Mouse (Mus musculus): ENCODE data around the gene Fgfr2. TPM values are rescaled to one million over a fixed set of nuclear protein-coding genes. Genes with fewer than 3 reads are reported as not detected.

The Fgfr2 gene
- total RNA-seq, 1 experiment from 2014 or later: not detected

GRCm38 (mm10) chr7:130766411-130767170 lies 2356.6 kb downstream of the Fgfr2 start:
- no peak for ATAC-seq (replicated peaks in 1 of 2; ENCODE audit: insufficient read depth in 1 of 2, low FRiP score in 2 of 2, low TSS enrichment in 1 of 2, low read depth in 1 of 2, poor library complexity in 2 of 2, severe bottlenecking in 2 of 2)

- ATAC-seq (replicated peaks in 1 of 2; ENCODE audit: insufficient read depth in 1 of 2, low FRiP score in 2 of 2, low TSS enrichment in 1 of 2, low read depth in 1 of 2, poor library complexity in 2 of 2, severe bottlenecking in 2 of 2): no peak
Measured at GRCm38 (mm10) chr7:130764160-130764559, 2359.0 kb downstream of the Fgfr2 start.

GRCm38 (mm10) chr7:130762071-130762897 lies 2360.9 kb downstream of the Fgfr2 start:
- peak; percentile 72 to 74 for ATAC-seq (replicated peaks in 1 of 2; ENCODE audit: insufficient read depth in 1 of 2, low FRiP score in 2 of 2, low TSS enrichment in 1 of 2, low read depth in 1 of 2, poor library complexity in 2 of 2, severe bottlenecking in 2 of 2)

GRCm38 (mm10) chr7:130757326-130757865 lies 2365.8 kb downstream of the Fgfr2 start:
- ATAC-seq (replicated peaks in 1 of 2; ENCODE audit: insufficient read depth in 1 of 2, low FRiP score in 2 of 2, low TSS enrichment in 1 of 2, low read depth in 1 of 2, poor library complexity in 2 of 2, severe bottlenecking in 2 of 2): peak in 1 of 2 experiments; percentile 26; a peak in 1 of 4 replicates

- ATAC-seq (replicated peaks in 1 of 2; ENCODE audit: insufficient read depth in 1 of 2, low FRiP score in 2 of 2, low TSS enrichment in 1 of 2, low read depth in 1 of 2, poor library complexity in 2 of 2, severe bottlenecking in 2 of 2): no peak
Measured at GRCm38 (mm10) chr7:130756343-130756835, 2366.8 kb downstream of the Fgfr2 start.

- ATAC-seq (replicated peaks in 1 of 2; ENCODE audit: insufficient read depth in 1 of 2, low FRiP score in 2 of 2, low TSS enrichment in 1 of 2, low read depth in 1 of 2, poor library complexity in 2 of 2, severe bottlenecking in 2 of 2): no peak
Measured at GRCm38 (mm10) chr7:130754790-130755189, 2368.4 kb downstream of the Fgfr2 start.

GRCm38 (mm10) chr7:130751678-130752077 lies 2371.5 kb downstream of the Fgfr2 start:
- ATAC-seq (replicated peaks in 1 of 2; ENCODE audit: insufficient read depth in 1 of 2, low FRiP score in 2 of 2, low TSS enrichment in 1 of 2, low read depth in 1 of 2, poor library complexity in 2 of 2, severe bottlenecking in 2 of 2): no peak

GRCm38 (mm10) chr7:130750752-130751490 lies 2372.2 kb downstream of the Fgfr2 start:
- ATAC-seq (replicated peaks in 1 of 2; ENCODE audit: insufficient read depth in 1 of 2, low FRiP score in 2 of 2, low TSS enrichment in 1 of 2, low read depth in 1 of 2, poor library complexity in 2 of 2, severe bottlenecking in 2 of 2): no peak

- ATAC-seq (replicated peaks in 1 of 2; ENCODE audit: insufficient read depth in 1 of 2, low FRiP score in 2 of 2, low TSS enrichment in 1 of 2, low read depth in 1 of 2, poor library complexity in 2 of 2, severe bottlenecking in 2 of 2): no peak
Measured at GRCm38 (mm10) chr7:130749165-130749564, 2374.0 kb downstream of the Fgfr2 start.

- ATAC-seq (replicated peaks in 1 of 2; ENCODE audit: insufficient read depth in 1 of 2, low FRiP score in 2 of 2, low TSS enrichment in 1 of 2, low read depth in 1 of 2, poor library complexity in 2 of 2, severe bottlenecking in 2 of 2): no peak
Measured at GRCm38 (mm10) chr7:130743239-130744025, 2379.7 kb downstream of the Fgfr2 start.

- ATAC-seq (replicated peaks in 1 of 2; ENCODE audit: insufficient read depth in 1 of 2, low FRiP score in 2 of 2, low TSS enrichment in 1 of 2, low read depth in 1 of 2, poor library complexity in 2 of 2, severe bottlenecking in 2 of 2): no peak
Measured at GRCm38 (mm10) chr7:130741099-130741498, 2382.1 kb downstream of the Fgfr2 start.

GRCm38 (mm10) chr7:130734195-130734787 lies 2388.9 kb downstream of the Fgfr2 start:
- no peak for ATAC-seq (replicated peaks in 1 of 2; ENCODE audit: insufficient read depth in 1 of 2, low FRiP score in 2 of 2, low TSS enrichment in 1 of 2, low read depth in 1 of 2, poor library complexity in 2 of 2, severe bottlenecking in 2 of 2)

- no peak for ATAC-seq (replicated peaks in 1 of 2; ENCODE audit: insufficient read depth in 1 of 2, low FRiP score in 2 of 2, low TSS enrichment in 1 of 2, low read depth in 1 of 2, poor library complexity in 2 of 2, severe bottlenecking in 2 of 2)
Measured at GRCm38 (mm10) chr7:130733423-130733822, 2389.7 kb downstream of the Fgfr2 start.

- no peak for ATAC-seq (replicated peaks in 1 of 2; ENCODE audit: insufficient read depth in 1 of 2, low FRiP score in 2 of 2, low TSS enrichment in 1 of 2, low read depth in 1 of 2, poor library complexity in 2 of 2, severe bottlenecking in 2 of 2)
Measured at GRCm38 (mm10) chr7:130732908-130733307, 2390.2 kb downstream of the Fgfr2 start.

- ATAC-seq (replicated peaks in 1 of 2; ENCODE audit: insufficient read depth in 1 of 2, low FRiP score in 2 of 2, low TSS enrichment in 1 of 2, low read depth in 1 of 2, poor library complexity in 2 of 2, severe bottlenecking in 2 of 2): no peak
Measured at GRCm38 (mm10) chr7:130731792-130732191, 2391.4 kb downstream of the Fgfr2 start.

- ATAC-seq (replicated peaks in 1 of 2; ENCODE audit: insufficient read depth in 1 of 2, low FRiP score in 2 of 2, low TSS enrichment in 1 of 2, low read depth in 1 of 2, poor library complexity in 2 of 2, severe bottlenecking in 2 of 2): no peak
Measured at GRCm38 (mm10) chr7:130727560-130727959, 2395.6 kb downstream of the Fgfr2 start.

All from hematopoietic stem cell, adult 5-6 weeks (primary cell).